Mouse (Mus musculus) bone marrow macrophage, adult 2 months (primary cell): ENCODE data around the gene Ldhal6b. TPM values are rescaled to one million over a fixed set of nuclear protein-coding genes. Genes with fewer than 3 reads are reported as not detected.

Experiments
- H3K27ac ChIP-seq: 2 replicates; pipeline ENCODE4 v1.5.1; 2012; ENCODE audit warnings: low read depth, low read length; ENCODE audit not compliant: insufficient read depth
- H3K4me1 ChIP-seq: 2 replicates; pipeline ENCODE4 v1.6.1; 2012; ENCODE audit warnings: low read length; ENCODE audit not compliant: control insufficient read depth, insufficient read depth
- H3K4me3 ChIP-seq: 2 replicates; pipeline ENCODE4 v1.5.1; 2012; ENCODE audit warnings: mild to moderate bottlenecking, low read length, moderate library complexity; ENCODE audit not compliant: insufficient read depth
- CTCF ChIP-seq: IDR thresholded peaks from 2 replicates; pipeline ENCODE4 v1.5.1; 2012; ENCODE audit warnings: low read depth, mild to moderate bottlenecking, low read length, moderate library complexity
- POLR2A ChIP-seq: IDR thresholded peaks from 2 replicates; pipeline ENCODE4 v1.6.1; 2012; ENCODE audit warnings: mild to moderate bottlenecking, low read depth, low read length, borderline replicate concordance
- polyA plus RNA-seq: library from polyadenylated mRNA; stranded (reverse); fragments of >200 nt; gene quantifications from 2 replicates; pipeline ENCODE4 v1.2.4, GENCODE M21; 2012; ENCODE audit not compliant: missing spikeins, insufficient read depth, insufficient read length

Gene Ldhal6b
- polyA plus RNA-seq, 1 experiment: 1.4 TPM

DNA sequence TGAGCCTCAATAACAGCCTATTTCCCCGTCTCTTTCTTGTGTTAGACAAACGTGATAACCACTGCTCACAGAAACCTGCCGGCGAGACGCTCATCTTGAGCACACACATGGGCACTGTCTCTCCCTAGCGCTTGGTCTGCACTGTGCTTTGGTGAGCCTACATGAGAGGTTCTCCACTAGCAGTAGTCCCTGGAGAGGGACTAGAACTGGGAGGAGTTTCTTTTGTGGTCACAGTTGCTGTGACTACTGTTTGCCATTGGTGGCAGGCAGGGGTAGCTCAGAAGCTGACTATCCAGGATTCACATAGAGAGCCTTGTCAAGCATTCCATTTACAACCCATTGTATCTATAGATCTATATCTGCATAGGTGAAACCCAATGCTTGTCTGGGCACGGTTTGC, 5.8 kb downstream of the Ldhal6b start:
- Histone ChIP-seq H3K4me1 (no peaks in the 10 kb centered on the region), H3K27ac (no peak overlapping the region), H3K4me3 (no peak overlapping the region)
- TF ChIP-seq POLR2A: no peak
- TF ChIP-seq CTCF: no peak

DNA sequence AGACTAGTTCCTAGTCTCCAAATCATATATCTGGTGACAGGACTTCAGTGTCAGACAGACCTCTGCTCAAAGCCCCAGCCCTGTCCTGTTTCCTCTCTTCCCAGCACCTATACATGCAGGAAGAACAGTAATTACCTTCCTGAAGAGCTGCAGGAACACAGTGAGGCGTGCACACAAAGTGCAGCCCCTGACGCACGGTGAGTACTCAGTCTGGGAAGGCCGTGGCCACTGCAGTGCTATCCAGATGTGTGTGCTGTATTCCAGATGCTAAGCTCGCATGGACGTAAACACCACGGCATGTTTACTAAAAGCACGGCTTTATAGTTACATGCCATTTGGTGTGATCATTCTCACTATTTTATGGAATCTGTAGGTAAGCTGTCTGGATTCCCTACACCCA, 6.3 kb downstream of the Ldhal6b start:
- no peaks in the 10 kb centered on the region for H3K4me1 ChIP-seq
- TF ChIP-seq CTCF (no peak), POLR2A (no peak)
- no peak overlapping the region for H3K4me3 ChIP-seq
- H3K27ac ChIP-seq: no peak overlapping the region

DNA sequence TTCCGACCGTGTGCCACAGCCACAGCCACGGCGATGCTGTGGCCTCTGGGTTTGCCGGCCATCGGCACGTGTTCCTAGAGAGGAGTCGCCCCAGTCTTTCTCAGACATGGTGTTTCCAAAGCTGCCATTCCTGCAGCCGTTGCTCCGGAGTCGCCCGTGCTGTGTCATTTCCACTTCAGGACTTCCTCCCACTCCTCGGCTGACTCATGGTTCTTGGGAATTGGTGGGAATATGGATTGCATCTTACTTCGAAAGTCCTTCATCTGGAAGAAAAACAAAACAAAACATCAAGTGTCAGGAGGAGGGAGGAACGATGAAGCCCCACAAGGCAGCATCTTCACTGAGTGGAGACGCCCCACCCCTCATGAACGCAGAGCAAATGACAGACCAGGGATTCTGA, 7.4 kb downstream of the Ldhal6b start:
- no peak for TF ChIP-seq CTCF
- TF ChIP-seq POLR2A: no peak
- Histone ChIP-seq H3K27ac (no peak overlapping the region), H3K4me3 (no peak overlapping the region), H3K4me1 (no peaks in the 10 kb centered on the region)

DNA sequence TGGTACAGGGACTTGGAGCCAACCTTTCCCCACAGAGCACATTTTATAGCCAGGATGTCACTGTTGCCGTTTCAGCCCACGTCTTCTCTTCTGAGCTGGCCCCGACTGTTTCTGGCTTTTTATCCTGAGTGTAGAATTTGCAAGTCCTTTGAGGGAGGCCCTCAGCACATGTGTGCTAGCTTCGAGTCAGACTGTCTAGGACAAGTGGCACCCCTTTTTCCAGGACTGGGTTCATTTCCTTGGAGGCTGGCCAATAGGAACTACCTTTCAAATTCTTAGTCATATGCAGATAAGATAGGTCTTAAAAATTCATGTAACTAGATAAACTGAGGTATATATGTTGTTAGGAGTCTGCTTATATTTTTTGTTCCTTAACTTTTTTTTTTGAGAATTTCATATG, 8.2 kb downstream of the Ldhal6b start:
- TF ChIP-seq POLR2A (no peak), CTCF (no peak)
- H3K4me3 ChIP-seq: no peak overlapping the region
- no peaks in the 10 kb centered on the region for H3K4me1 ChIP-seq
- H3K27ac ChIP-seq: no peak overlapping the region

DNA sequence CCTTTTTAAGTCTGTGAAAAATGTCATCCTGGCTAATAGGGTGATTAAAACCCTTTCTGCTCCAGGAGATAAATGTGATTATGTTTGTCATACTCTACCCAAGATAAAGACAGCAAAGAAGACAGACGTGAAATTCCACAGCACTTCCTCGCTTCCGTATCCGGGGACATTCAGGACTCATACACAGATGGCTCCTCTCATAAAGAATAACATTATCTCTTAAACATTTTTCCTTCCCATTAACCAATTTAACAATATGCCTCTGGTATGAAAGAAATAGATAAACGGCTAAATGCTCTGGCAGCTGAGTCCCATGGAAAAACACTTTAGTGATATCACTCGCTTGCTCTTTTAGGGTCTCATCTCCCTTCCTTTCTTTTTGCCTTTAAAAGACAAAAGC, 11.5 kb downstream of the Ldhal6b start:
- Histone ChIP-seq H3K27ac (no peak overlapping the region), H3K4me3 (no peak overlapping the region), H3K4me1 (peaks cover 8% of the 10 kb centered on the region)
- TF ChIP-seq CTCF (no peak), POLR2A (no peak)

DNA sequence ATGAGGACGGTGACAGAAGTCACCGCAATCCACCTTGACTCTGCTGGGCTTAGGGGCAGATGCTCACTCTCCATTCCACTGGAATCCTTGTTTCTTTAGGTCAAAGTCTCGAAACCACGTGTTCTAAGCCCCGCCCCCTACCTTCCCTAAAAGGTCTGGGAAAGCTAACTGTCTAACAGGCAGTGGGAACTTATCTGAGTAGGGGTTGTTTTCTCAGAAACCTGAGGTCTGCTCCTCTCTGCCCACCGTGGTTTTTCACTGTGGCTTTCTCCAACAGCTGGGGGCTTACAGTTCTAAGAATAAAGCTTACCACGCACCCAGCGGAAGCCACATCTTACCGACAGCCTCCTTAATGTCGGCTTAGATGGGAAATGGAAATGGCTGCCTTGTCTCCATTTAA, 12.0 kb downstream of the Ldhal6b start:
- no peak overlapping the region for H3K27ac ChIP-seq
- no peak for TF ChIP-seq POLR2A
- TF ChIP-seq CTCF: no peak
- H3K4me3 ChIP-seq: no peak overlapping the region
- peaks cover 8% of the 10 kb centered on the region for H3K4me1 ChIP-seq

DNA sequence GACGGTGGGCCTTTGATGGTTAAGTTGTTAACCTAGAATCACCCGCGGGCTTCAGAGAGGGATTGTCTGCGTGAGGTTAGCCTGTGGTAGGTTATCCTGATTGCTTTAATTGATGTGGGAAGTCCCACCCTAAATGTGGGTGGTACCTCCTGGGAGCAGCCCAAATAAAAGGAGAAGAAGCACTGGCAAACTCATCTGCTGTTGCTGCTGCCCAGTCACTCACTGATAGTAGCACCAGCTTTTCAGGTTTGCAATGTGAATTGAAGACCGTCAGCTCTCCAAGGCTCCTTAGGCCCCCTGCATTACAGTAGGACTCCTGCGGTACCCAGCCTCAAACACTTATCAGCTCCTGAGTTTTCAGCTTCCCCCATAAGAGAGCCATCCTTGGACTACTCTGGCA, 14.7 kb downstream of the Ldhal6b start:
- TF ChIP-seq POLR2A: no peak
- TF ChIP-seq CTCF: no peak
- Histone ChIP-seq H3K4me3 (no peak overlapping the region), H3K27ac (no peak overlapping the region), H3K4me1 (peaks cover 8% of the 10 kb centered on the region)

DNA sequence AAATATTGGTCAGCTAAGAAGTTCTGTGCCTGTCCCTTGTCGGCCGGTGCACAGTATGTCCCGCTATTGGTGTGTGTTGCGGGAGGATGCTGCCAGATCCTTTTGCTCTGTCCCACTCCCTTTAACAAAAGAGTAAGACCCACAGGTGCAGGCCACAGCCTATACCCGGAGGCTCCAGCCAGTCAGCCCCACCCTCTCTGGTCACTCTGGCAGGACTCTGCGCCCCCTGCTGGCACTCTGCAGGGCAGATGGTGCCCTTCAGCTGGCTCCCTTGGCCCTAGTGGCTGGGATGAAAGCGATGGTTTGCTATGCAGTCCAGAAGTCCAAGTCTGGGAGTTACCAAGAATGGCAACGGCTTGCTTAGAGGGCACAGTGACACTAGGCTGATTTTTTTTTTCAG, 15.9 kb downstream of the Ldhal6b start:
- H3K27ac ChIP-seq: no peak overlapping the region
- H3K4me1 ChIP-seq: peaks cover 8% of the 10 kb centered on the region
- TF ChIP-seq POLR2A: no peak
- peak; percentile 62 for TF ChIP-seq CTCF
- no peak overlapping the region for H3K4me3 ChIP-seq

DNA sequence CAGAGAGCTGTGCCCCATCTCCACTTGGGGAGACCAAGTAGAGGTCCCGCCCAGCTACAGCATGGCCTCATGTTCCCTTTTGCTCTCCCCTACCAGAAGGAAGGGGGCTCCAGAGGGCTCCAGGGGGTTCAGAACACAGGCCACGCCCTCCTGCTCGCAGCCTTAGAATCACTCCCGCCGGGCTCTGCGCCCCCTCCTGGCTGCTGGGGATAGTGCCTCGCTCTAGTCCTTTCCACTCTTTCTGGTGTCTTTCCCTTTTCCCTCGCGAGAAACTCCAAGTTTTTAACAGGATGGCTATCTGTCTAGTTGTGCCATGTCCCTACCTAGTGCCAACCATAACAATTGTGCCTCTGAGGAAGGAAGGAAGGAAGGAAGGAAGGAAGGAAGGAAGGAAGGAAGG, 16.5 kb downstream of the Ldhal6b start:
- Histone ChIP-seq H3K27ac (no peak overlapping the region), H3K4me1 (peaks cover 10% of the 10 kb centered on the region), H3K4me3 (no peak overlapping the region; the same call in 1 of the 2 replicates)
- TF ChIP-seq POLR2A (no peak), CTCF (peak; percentile 28; the same call in 1 of the 2 replicates)

DNA sequence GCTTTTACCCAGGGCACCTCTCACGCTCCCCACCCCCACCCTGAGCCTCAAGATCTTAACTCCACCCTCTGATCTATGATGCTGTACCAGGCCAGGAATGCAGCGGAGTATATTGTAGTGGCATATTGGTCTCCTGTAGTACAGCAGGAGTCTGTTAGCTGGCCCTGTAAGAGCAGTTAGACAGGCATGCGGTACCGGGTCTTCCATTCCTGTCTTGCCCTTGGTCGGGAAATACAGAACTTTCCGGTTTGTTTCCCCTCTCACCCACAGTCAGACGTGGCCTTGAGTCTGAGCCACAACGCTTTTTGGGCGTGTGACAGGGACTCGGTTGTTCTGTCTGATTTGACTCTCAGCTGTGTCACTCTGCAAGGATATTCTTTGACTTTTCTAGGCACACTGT, 17.3 kb downstream of the Ldhal6b start:
- H3K4me1 ChIP-seq: peaks cover 10% of the 10 kb centered on the region
- TF ChIP-seq POLR2A (no peak), CTCF (no peak)
- no peak overlapping the region for H3K4me3 ChIP-seq
- H3K27ac ChIP-seq: no peak overlapping the region
